Mouse (Mus musculus): Measurements from ENCODE around the gene Ppp1r13l. TPM values are rescaled to one million over a fixed set of nuclear protein-coding genes. Genes with fewer than 3 reads are reported as not detected.

The Ppp1r13l gene
- polyA plus RNA-seq, 1 experiment, result 5.9 TPM

GRCm38 (mm10) chr7:19356311-19356710 lies 3.2 kb upstream of the Ppp1r13l start:
- Histone ChIP-seq H3K36me3 (ENCODE audit: control insufficient read depth, insufficient read depth, low read length) (no peaks in the 10 kb centered on the region), H3K4me3 (ENCODE audit: insufficient read depth, low read depth, low read length) (no peak overlapping the region), H3K27me3 (replicated peaks; ENCODE audit: control insufficient read depth, insufficient read depth, low read length) (no peaks in the 10 kb centered on the region), H3K27ac (ENCODE audit: insufficient read depth, low read depth, low read length) (no peak overlapping the region), H3K4me1 (ENCODE audit: control insufficient read depth, insufficient read depth, low read length) (no peaks in the 10 kb centered on the region; the same call in 1 of the 2 replicates)
- TF ChIP-seq CTCF (conservative IDR thresholded peaks at IDR 0.05; ENCODE audit: insufficient read depth, insufficient read length, low read depth, low read length) (no peak), POLR2A (IDR thresholded peaks at IDR 0.05; ENCODE audit: low read depth, low read length) (no peak)
- DNase-seq, result no peak
- WGBS, result 65% methylated on average over 10 of the region's 10 CpGs

- TF ChIP-seq POLR2A (IDR thresholded peaks at IDR 0.05; ENCODE audit: low read depth, low read length), result no peak
- H3K27ac ChIP-seq (ENCODE audit: insufficient read depth, low read depth, low read length), result no peak overlapping the region
These were observed 1.9 kb upstream of the Ppp1r13l start for GRCm38 (mm10) chr7:19357381-19358375.

GRCm38 (mm10) chr7:19358634-19359033 lies 915 bp upstream of the Ppp1r13l start:
- H3K27me3 ChIP-seq (replicated peaks; ENCODE audit: control insufficient read depth, insufficient read depth, low read length), result no peaks in the 10 kb centered on the region
- no peaks in the 10 kb centered on the region; the same call in 1 of the 2 replicates for H3K4me1 ChIP-seq (ENCODE audit: control insufficient read depth, insufficient read depth, low read length)
- H3K27ac ChIP-seq (ENCODE audit: insufficient read depth, low read depth, low read length), result no peak overlapping the region
- TF ChIP-seq POLR2A (IDR thresholded peaks at IDR 0.05; ENCODE audit: low read depth, low read length) (no peak), CTCF (conservative IDR thresholded peaks at IDR 0.05; ENCODE audit: insufficient read depth, insufficient read length, low read depth, low read length) (no peak)
- DNase-seq, result no peak
- H3K4me3 ChIP-seq (ENCODE audit: insufficient read depth, low read depth, low read length), result peak overlapping the region; percentile 87; the same call in 1 of the 2 replicates
- 12% methylated on average over 13 of the region's 13 CpGs for WGBS
- no peaks in the 10 kb centered on the region for H3K36me3 ChIP-seq (ENCODE audit: control insufficient read depth, insufficient read depth, low read length)

More at GRCm38 (mm10) chr7:19357381-19358375, 1.9 kb upstream of the Ppp1r13l start:
- Histone ChIP-seq H3K27me3 (replicated peaks; ENCODE audit: control insufficient read depth, insufficient read depth, low read length) (no peaks in the 10 kb centered on the region), H3K36me3 (ENCODE audit: control insufficient read depth, insufficient read depth, low read length) (no peaks in the 10 kb centered on the region), H3K4me3 (ENCODE audit: insufficient read depth, low read depth, low read length) (no peak overlapping the region), H3K4me1 (ENCODE audit: control insufficient read depth, insufficient read depth, low read length) (no peaks in the 10 kb centered on the region; the same call in 1 of the 2 replicates)
- 87% methylated on average over 25 of the region's 25 CpGs for WGBS
- no peak for DNase-seq

- Histone ChIP-seq H3K27ac (ENCODE audit: insufficient read depth, low read depth, low read length) (peak overlapping the region; percentile 90), H3K4me1 (ENCODE audit: control insufficient read depth, insufficient read depth, low read length) (no peaks in the 10 kb centered on the region; the same call in 1 of the 2 replicates), H3K4me3 (ENCODE audit: insufficient read depth, low read depth, low read length) (peak overlapping the region; percentile 87), H3K36me3 (ENCODE audit: control insufficient read depth, insufficient read depth, low read length) (no peaks in the 10 kb centered on the region), H3K27me3 (replicated peaks; ENCODE audit: control insufficient read depth, insufficient read depth, low read length) (no peaks in the 10 kb centered on the region)
- under 1% methylated on average over 45 of the region's 45 CpGs for WGBS
- TF ChIP-seq CTCF (conservative IDR thresholded peaks at IDR 0.05; ENCODE audit: insufficient read depth, insufficient read length, low read depth, low read length) (no peak), POLR2A (IDR thresholded peaks at IDR 0.05; ENCODE audit: low read depth, low read length) (no peak)
- peak; percentile 79 for DNase-seq
These were observed 518 bp downstream of the Ppp1r13l start for GRCm38 (mm10) chr7:19359892-19360641.

GRCm38 (mm10) chr7:19360944-19361343 lies 1.4 kb downstream of the Ppp1r13l start:
- WGBS, result 1% methylated on average over 27 of the region's 27 CpGs
- no peaks in the 10 kb centered on the region for H3K27me3 ChIP-seq (replicated peaks; ENCODE audit: control insufficient read depth, insufficient read depth, low read length)
- no peaks in the 10 kb centered on the region for H3K36me3 ChIP-seq (ENCODE audit: control insufficient read depth, insufficient read depth, low read length)
- H3K4me1 ChIP-seq (ENCODE audit: control insufficient read depth, insufficient read depth, low read length), result no peaks in the 10 kb centered on the region; the same call in 1 of the 2 replicates
- DNase-seq, result peak; percentile 97
- H3K4me3 ChIP-seq (ENCODE audit: insufficient read depth, low read depth, low read length), result peak overlapping the region; percentile 71
- TF ChIP-seq POLR2A (IDR thresholded peaks at IDR 0.05; ENCODE audit: low read depth, low read length), result no peak
- no peak for TF ChIP-seq CTCF (conservative IDR thresholded peaks at IDR 0.05; ENCODE audit: insufficient read depth, insufficient read length, low read depth, low read length)
- peak overlapping the region; percentile 66; the same call in 1 of the 2 replicates for H3K27ac ChIP-seq (ENCODE audit: insufficient read depth, low read depth, low read length)

- H3K27me3 ChIP-seq (replicated peaks; ENCODE audit: control insufficient read depth, insufficient read depth, low read length), result no peaks in the 10 kb centered on the region
- peak overlapping the region; percentile 71 for H3K4me3 ChIP-seq (ENCODE audit: insufficient read depth, low read depth, low read length)
- no peak overlapping the region for H3K27ac ChIP-seq (ENCODE audit: insufficient read depth, low read depth, low read length)
- DNase-seq, result peak; percentile 77
- no peaks in the 10 kb centered on the region for H3K36me3 ChIP-seq (ENCODE audit: control insufficient read depth, insufficient read depth, low read length)
- H3K4me1 ChIP-seq (ENCODE audit: control insufficient read depth, insufficient read depth, low read length), result no peaks in the 10 kb centered on the region; the same call in 1 of the 2 replicates
- 9% methylated on average over 16 of the region's 16 CpGs for WGBS
- peak; percentile 76 for TF ChIP-seq CTCF (conservative IDR thresholded peaks at IDR 0.05; ENCODE audit: insufficient read depth, insufficient read length, low read depth, low read length)
- no peak for TF ChIP-seq POLR2A (IDR thresholded peaks at IDR 0.05; ENCODE audit: low read depth, low read length)
These were observed 2.2 kb downstream of the Ppp1r13l start for GRCm38 (mm10) chr7:19361720-19362119.

All from kidney, adult 2 months (tissue).